In genomic region chr17:47542061-47542460, GRCm38 (mm10) we compare ENCODE assay signal across 9 mouse cellular contexts. TPM values are rescaled to one million over a fixed set of nuclear protein-coding genes. Genes with fewer than 3 reads are reported as not detected.
DNase-seq lines count a peak whose midpoint lies in the region; ATAC-seq and TF ChIP-seq lines count a peak whose summit lies in the region.
"Had no signal": no experiment of that assay in that cellular context is flagged by ENCODE, and none has a peak within 500 bp of the region (broad histone marks: within the 10 kb centered on the region; RNA-seq: fewer than 3 reads in every experiment).

No protein-coding gene starts in this region.

- H3K4me3 ChIP-seq in ES-Bruce4 (ENCODE audit: low read depth, low read length) = no peak overlapping the region

- no peak overlapping the region for H3K9ac ChIP-seq in ES-Bruce4 (ENCODE audit: low read depth, poor library complexity, severe bottlenecking)

- peaks cover 7% of the 10 kb centered on the region for H3K4me1 ChIP-seq in ES-Bruce4 (ENCODE audit: control insufficient read depth, insufficient read depth, low read length)

- peak; percentile 78 for ATAC-seq in megakaryocyte-erythroid progenitor cell, adult 5-6 weeks (replicated peaks; ENCODE audit: low FRiP score, low TSS enrichment, poor library complexity, severe bottlenecking)
- ATAC-seq in frontal cortex, adult (ENCODE audit: low TSS enrichment) = no peak

- peak overlapping the region; percentile 66 for H3K27ac ChIP-seq in ES-Bruce4 (ENCODE audit: insufficient read depth, low read length)

- DNase-seq in A20 (ENCODE audit: low read depth, low spot score) = peak; percentile 48
- peak; percentile 2 for DNase-seq in fat pad, adult 2 months (ENCODE audit: extremely low read depth, low read depth, low spot score)
- DNase-seq in embryo, embryonic 10 days (ENCODE audit: low spot score) = no peak
- DNase-seq in layer of hippocampus, adult 18-20 months (ENCODE audit: low spot score in 2 of 2) = no peak
- DNase-seq: adrenal gland, adult 2 months; heart, postnatal 36 days had no signal

- TF ChIP-seq CTCF in ES-Bruce4 (IDR thresholded peaks at IDR 0.05; ENCODE audit: low read depth, low read length) = no peak

- no peak for TF ChIP-seq POLR2A in ES-Bruce4 (IDR thresholded peaks at IDR 0.05; ENCODE audit: insufficient read depth, low read length)

- H3K36me3 ChIP-seq in ES-Bruce4 (ENCODE audit: control insufficient read depth, insufficient read depth, low read length, poor library complexity, severe bottlenecking) = no peaks in the 10 kb centered on the region

- no peaks in the 10 kb centered on the region for H3K27me3 ChIP-seq in ES-Bruce4 (ENCODE audit: control insufficient read depth, insufficient read depth, low read length, poor library complexity, severe bottlenecking)

- no peaks in the 10 kb centered on the region for H3K9me3 ChIP-seq in ES-Bruce4 (replicated peaks; ENCODE audit: control insufficient read depth, insufficient read depth, low read length, poor library complexity, severe bottlenecking)

- TF ChIP-seq EP300 in ES-Bruce4 (IDR thresholded peaks at IDR 0.05; ENCODE audit: insufficient read depth, low read depth, low read length) = peak; percentile 86

RNA-seq across cellular contexts. Expression of gene Ccnd3, which starts 37.2 kb away (rescaled TPM):
- 181 and 185 TPM in 2 replicates for polyA plus RNA-seq in ES-Bruce4 (2011; ENCODE audit: insufficient read depth, insufficient read length, low read depth, missing spikeins)
- total RNA-seq in megakaryocyte-erythroid progenitor cell, adult 5-6 weeks (2014; fragmentation: Nextera tagmentation) = 157 and 169 TPM in 2 replicates
- 31.3 and 51.3 TPM in 2 replicates for total RNA-seq in megakaryocyte-erythroid progenitor cell, adult 5-6 weeks (2017)
- total RNA-seq in layer of hippocampus, adult 18-20 months (2021) = 10 to 100 TPM; 43.4 to 43.6 TPM

RNA-seq across cellular contexts. Expression of gene Taf8, which starts 40.0 kb away (rescaled TPM):
- 45.5 and 46.6 TPM in 2 replicates for polyA plus RNA-seq in ES-Bruce4 (2011; ENCODE audit: insufficient read depth, insufficient read length, low read depth, missing spikeins)
- 30.6 and 34.8 TPM in 2 replicates for total RNA-seq in megakaryocyte-erythroid progenitor cell, adult 5-6 weeks (2014; fragmentation: Nextera tagmentation)
- 30.5 and 45.8 TPM in 2 replicates for total RNA-seq in megakaryocyte-erythroid progenitor cell, adult 5-6 weeks (2017)
- 10 to 100 TPM; 19.1 to 23.9 TPM for total RNA-seq in layer of hippocampus, adult 18-20 months (2021)

Comparison
In these comparisons a context has a peak if more than half of its experiments do, and no peak if none do; other contexts are left out.
1. DNase-seq: peak in A20 (single experiment) and fat pad, adult 2 months (single experiment); none in embryo, embryonic 10 days (single experiment) and layer of hippocampus, adult 18-20 months (0 of 2).